15 mouse cellular contexts compared by ENCODE assay signal in the genomic region with DNA sequence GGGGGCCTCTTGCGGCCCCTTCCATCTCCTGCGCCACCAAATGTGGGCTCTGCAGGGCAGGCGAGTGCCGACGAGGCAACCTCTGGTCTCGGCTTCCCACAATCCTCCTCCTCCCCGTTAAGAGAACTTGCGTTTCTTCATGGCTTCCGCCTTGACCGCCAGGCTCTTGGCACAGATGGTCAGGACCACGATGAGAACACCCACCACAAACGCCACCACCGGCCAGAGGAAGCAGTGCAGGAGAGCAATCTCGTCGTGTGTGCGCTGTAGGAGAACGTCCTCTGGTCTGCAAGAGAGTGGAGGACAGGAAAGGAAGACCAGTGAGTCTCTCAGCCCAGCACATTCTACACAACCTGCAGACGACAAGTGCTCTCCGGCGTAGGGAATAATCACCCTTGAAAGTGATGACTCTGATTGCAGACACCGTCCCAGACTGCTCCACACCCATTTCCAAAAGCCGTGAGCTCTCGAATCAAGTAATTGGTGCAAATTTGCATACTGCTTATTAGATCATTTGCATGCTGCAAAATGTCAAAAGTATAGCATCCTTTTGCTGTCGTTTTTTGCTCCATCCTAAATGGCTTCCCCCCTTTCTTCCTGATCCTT. TPM values are rescaled to one million over a fixed set of nuclear protein-coding genes. Genes with fewer than 3 reads are reported as not detected.
DNase-seq lines count a peak whose midpoint lies in the region; ATAC-seq and TF ChIP-seq lines count a peak whose summit lies in the region.
"Had no signal": no experiment of that assay in that cellular context is flagged by ENCODE, and none has a peak within 500 bp of the region (broad histone marks: within the 10 kb centered on the region; RNA-seq: fewer than 3 reads in every experiment).

No protein-coding gene starts in this region.

- H3K4me3 ChIP-seq in forebrain, embryonic 13.5 days, result no peak overlapping the region
- no peak overlapping the region for H3K4me3 ChIP-seq in forebrain, embryonic 10.5 days
- no peak overlapping the region for H3K4me3 ChIP-seq in heart, embryonic 16.5 days (ENCODE audit: low read length)
- H3K4me3 ChIP-seq in lung, embryonic 14.5 days (ENCODE audit: low read depth, low read length), result no peak overlapping the region
- H3K4me3 ChIP-seq: kidney, embryonic 15.5 days; megakaryocyte, embryonic 14.5 days; neural tube, embryonic 12.5 days had no signal

- H3K9ac ChIP-seq in forebrain, embryonic 13.5 days, result no peak overlapping the region
- no peak overlapping the region for H3K9ac ChIP-seq in heart, embryonic 16.5 days (ENCODE audit: low read length)
- no peak overlapping the region for H3K9ac ChIP-seq in lung, embryonic 14.5 days
- H3K9ac ChIP-seq: kidney, embryonic 15.5 days; neural tube, embryonic 12.5 days had no signal

- WGBS in forebrain, embryonic 13.5 days, result 69% methylated on average over 24 of the region's 24 CpGs
- WGBS in forebrain, embryonic 10.5 days, result 71% methylated on average over 24 of the region's 24 CpGs
- WGBS in heart, embryonic 16.5 days, result 72% methylated on average over 24 of the region's 24 CpGs
- WGBS in lung, embryonic 14.5 days, result 75% methylated on average over 24 of the region's 24 CpGs

- intact Hi-C loops in heart, postnatal 25 days (cut with DNase I), result no loop called here

- H3K27me3 ChIP-seq in forebrain, embryonic 13.5 days, result no peaks in the 10 kb centered on the region
- H3K27me3 ChIP-seq in forebrain, embryonic 10.5 days (ENCODE audit: poor library complexity, severe bottlenecking), result no peaks in the 10 kb centered on the region
- H3K27me3 ChIP-seq in heart, embryonic 16.5 days (ENCODE audit: control insufficient read depth, insufficient read depth, low read length), result no peaks in the 10 kb centered on the region
- no peaks in the 10 kb centered on the region for H3K27me3 ChIP-seq in lung, embryonic 14.5 days (ENCODE audit: insufficient read depth, low read length)
- H3K27me3 ChIP-seq: kidney, embryonic 15.5 days; megakaryocyte, embryonic 14.5 days; neural tube, embryonic 12.5 days; Patski had no signal

- ATAC-seq in forebrain, embryonic 13.5 days, result peak; percentile 69; the same call in 1 of the 2 replicates
- no peak for ATAC-seq in heart, embryonic 16.5 days (replicated peaks; ENCODE audit: extremely low read depth, insufficient read depth, low FRiP score)
- ATAC-seq in lung, embryonic 14.5 days (ENCODE audit: insufficient read depth), result no peak
- peak; percentile 39; the same call in 1 of the 2 replicates for ATAC-seq in megakaryocyte progenitor cell, adult 5-6 weeks (replicated peaks; ENCODE audit: poor library complexity)
- no peak for ATAC-seq in monocyte, adult 5-6 weeks (replicated peaks; ENCODE audit: insufficient number of reproducible peaks, low FRiP score, low TSS enrichment, poor library complexity, severe bottlenecking)
- ATAC-seq: Patski had no signal

- H3K4me2 ChIP-seq in forebrain, embryonic 13.5 days, result no peak overlapping the region
- H3K4me2 ChIP-seq in heart, embryonic 16.5 days (ENCODE audit: low read depth, low read length), result peak overlapping the region; percentile 20; the same call in 1 of the 2 replicates
- no peak overlapping the region for H3K4me2 ChIP-seq in lung, embryonic 14.5 days
- H3K4me2 ChIP-seq: kidney, embryonic 15.5 days; neural tube, embryonic 12.5 days had no signal

- H3K9me3 ChIP-seq in forebrain, embryonic 13.5 days (replicated peaks), result peaks cover 4% of the 10 kb centered on the region; the same call in 1 of the 2 replicates
- no peaks in the 10 kb centered on the region for H3K9me3 ChIP-seq in forebrain, embryonic 10.5 days
- H3K9me3 ChIP-seq in heart, embryonic 16.5 days (replicated peaks; ENCODE audit: control insufficient read depth, low read length), result peaks cover 3% of the 10 kb centered on the region
- no peaks in the 10 kb centered on the region for H3K9me3 ChIP-seq in lung, embryonic 14.5 days (ENCODE audit: low read depth, low read length)
- H3K9me3 ChIP-seq: kidney, embryonic 15.5 days had no signal

- peak; percentile 24; the same call in 1 of the 2 replicates for TF ChIP-seq CTCF in lung, embryonic 14.5 days (IDR thresholded peaks at IDR 0.05; ENCODE audit: low read depth)

- H3K36me3 ChIP-seq in forebrain, embryonic 13.5 days (ENCODE audit: poor library complexity, severe bottlenecking), result no peaks in the 10 kb centered on the region
- H3K36me3 ChIP-seq in forebrain, embryonic 10.5 days (replicated peaks), result no peaks in the 10 kb centered on the region
- no peaks in the 10 kb centered on the region for H3K36me3 ChIP-seq in heart, embryonic 16.5 days (ENCODE audit: control insufficient read depth, insufficient read depth)
- no peaks in the 10 kb centered on the region for H3K36me3 ChIP-seq in lung, embryonic 14.5 days (ENCODE audit: insufficient read depth)
- H3K36me3 ChIP-seq: kidney, embryonic 15.5 days had no signal

- DNase-seq in forebrain, embryonic 10.5 days (ENCODE audit: extremely low spot score, low spot score), result no peak
- no peak for DNase-seq in heart, postnatal 25 days (ENCODE audit: low spot score)
- DNase-seq in lung, embryonic 14.5 days, result no peak
- DNase-seq in lung, postnatal 25 days (ENCODE audit: low spot score), result no peak
- DNase-seq: cerebellum, postnatal 14 days; gastrocnemius, postnatal 25 days; right cerebral cortex, postnatal 25 days had no signal

- peaks cover 11% of the 10 kb centered on the region for H3K4me1 ChIP-seq in forebrain, embryonic 13.5 days
- peaks cover 10% of the 10 kb centered on the region; the same call in 1 of the 2 replicates for H3K4me1 ChIP-seq in forebrain, embryonic 10.5 days
- H3K4me1 ChIP-seq in heart, embryonic 16.5 days (ENCODE audit: control insufficient read depth, insufficient read depth, low read length), result no peaks in the 10 kb centered on the region
- H3K4me1 ChIP-seq in lung, embryonic 14.5 days (ENCODE audit: insufficient read depth), result no peaks in the 10 kb centered on the region
- H3K4me1 ChIP-seq: kidney, embryonic 15.5 days; megakaryocyte, embryonic 14.5 days had no signal

- no peak overlapping the region for H3K27ac ChIP-seq in forebrain, embryonic 13.5 days
- no peak overlapping the region for H3K27ac ChIP-seq in forebrain, embryonic 10.5 days
- no peak overlapping the region for H3K27ac ChIP-seq in heart, embryonic 16.5 days (ENCODE audit: low read length)
- no peak overlapping the region for H3K27ac ChIP-seq in lung, embryonic 14.5 days (ENCODE audit: low read depth)
- H3K27ac ChIP-seq: kidney, embryonic 15.5 days; neural tube, embryonic 12.5 days had no signal

RNA-seq across cellular contexts. Expression of a gene that starts 55.5 kb away (rescaled TPM):
- polyA plus RNA-seq in forebrain, embryonic 13.5 days (2015; fragmentation: Nextera tagmentation; extraction: Ambion mirVana), result 10.8 and 10.9 TPM in 2 replicates
- polyA plus RNA-seq in forebrain, embryonic 10.5 days (2016; fragmentation: Nextera tagmentation; extraction: Ambion mirVana), result 6.5 and 6.8 TPM in 2 replicates
- polyA plus RNA-seq in heart, embryonic 16.5 days (2015; fragmentation: Nextera tagmentation; extraction: Ambion mirVana), result 3.6 and 4.9 TPM in 2 replicates
- total RNA-seq in heart, postnatal 25 days (2021), result under 1 TPM; 0.29 to 0.67 TPM
- polyA plus RNA-seq in lung, embryonic 14.5 days (2014; fragmentation: Nextera tagmentation; extraction: Ambion mirVana), result 3.9 and 4.6 TPM in 2 replicates
- 0.15 TPM in 1 of 2 replicates, not detected in the other for total RNA-seq in megakaryocyte progenitor cell, adult 5-6 weeks (2015)
- not detected in 2 replicates for total RNA-seq in megakaryocyte progenitor cell, adult 5-6 weeks (2017)
- total RNA-seq in monocyte, adult 5-6 weeks (2017), result 1.8 TPM in 1 of 3 replicates, not detected in the others

Comparison
In these comparisons a context has a peak if more than half of its experiments do, and no peak if none do; other contexts are left out.
1. ATAC-seq: peak in forebrain, embryonic 13.5 days (single experiment) and megakaryocyte progenitor cell, adult 5-6 weeks (single experiment); none in heart, embryonic 16.5 days (single experiment), lung, embryonic 14.5 days (single experiment) and monocyte, adult 5-6 weeks (single experiment).